Mouse (Mus musculus) olfactory bulb, adult 2 months (tissue): ENCODE data around the gene Ifna6. TPM values are rescaled to one million over a fixed set of nuclear protein-coding genes. Genes with fewer than 3 reads are reported as not detected.

Experiments
- H3K27ac ChIP-seq: fragments of 200-500 bp; 2 replicates; pipeline ENCODE4 v1.5.1; 2012; ENCODE audit warnings: low read depth, low read length; ENCODE audit not compliant: insufficient read depth
- H3K4me1 ChIP-seq: fragments of 200-500 bp; 2 replicates; pipeline ENCODE4 v1.6.1; 2012; ENCODE audit warnings: low read length; ENCODE audit not compliant: control insufficient read depth, insufficient read depth
- H3K4me3 ChIP-seq: fragments of 200-500 bp; 2 replicates; pipeline ENCODE4 v1.5.1; 2012; ENCODE audit warnings: mild to moderate bottlenecking, low read depth, low read length, moderate library complexity; ENCODE audit not compliant: insufficient read depth
- CTCF ChIP-seq: fragments of 200-500 bp; IDR thresholded peaks from 2 replicates; pipeline ENCODE4 v1.5.1; 2012; ENCODE audit warnings: low read depth, mild to moderate bottlenecking, low read length, moderate library complexity; ENCODE audit not compliant: insufficient read depth
- POLR2A ChIP-seq: fragments of 200-500 bp; IDR thresholded peaks from 2 replicates; pipeline ENCODE4 v1.6.1; 2012; ENCODE audit warnings: mild to moderate bottlenecking, low read depth, low read length, moderate library complexity; ENCODE audit not compliant: insufficient read depth
- WGBS: fragments of 180-500 bp; shearing (Covaris S2); methylation state at CpG from one replicate; pipeline ENCODE4 v1.1.7; 2018; 5-methylcytosine and 5-hydroxymethylcytosine counted together
- polyA plus RNA-seq: library from polyadenylated mRNA; stranded (reverse); fragments of >200 nt; gene quantifications from 2 replicates; pipeline ENCODE4 v1.2.4, GENCODE M21; 2012; ENCODE audit warnings: low replicate concordance; ENCODE audit not compliant: missing spikeins, insufficient read depth, insufficient read length

The Ifna6 gene
- polyA plus RNA-seq, 1 experiment: not detected

- H3K4me1 ChIP-seq: no peaks in the 10 kb centered on the region
- TF ChIP-seq CTCF: no peak
- no peak for TF ChIP-seq POLR2A
- WGBS: 55% methylated on average over 4 of the region's 4 CpGs
- H3K4me3 ChIP-seq: no peak overlapping the region
- no peak overlapping the region for H3K27ac ChIP-seq
These were observed 24.0 kb downstream of the Ifna6 start for GRCm38 (mm10) chr4:88851026-88851763.

- TF ChIP-seq POLR2A: no peak
- TF ChIP-seq CTCF: no peak
- Histone ChIP-seq H3K4me1 (no peaks in the 10 kb centered on the region), H3K27ac (no peak overlapping the region), H3K4me3 (no peak overlapping the region)
These were observed 32.0 kb downstream of the Ifna6 start for GRCm38 (mm10) chr4:88859214-88859613.

- Histone ChIP-seq H3K27ac (no peak overlapping the region), H3K4me1 (peaks cover 4% of the 10 kb centered on the region; the same call in 1 of the 2 replicates), H3K4me3 (no peak overlapping the region)
- WGBS: 14% methylated on average over 7 of the region's 7 CpGs
- TF ChIP-seq POLR2A (no peak), CTCF (no peak)
These were observed 36.1 kb downstream of the Ifna6 start for GRCm38 (mm10) chr4:88863309-88863708.

- no peak overlapping the region for H3K27ac ChIP-seq
- WGBS: 81% methylated on average over 9 of the region's 9 CpGs
- H3K4me1 ChIP-seq: peaks cover 4% of the 10 kb centered on the region; the same call in 1 of the 2 replicates
- H3K4me3 ChIP-seq: no peak overlapping the region
- TF ChIP-seq POLR2A: no peak
- TF ChIP-seq CTCF: no peak
These were observed 37.4 kb downstream of the Ifna6 start for GRCm38 (mm10) chr4:88864599-88864998.

DNA sequence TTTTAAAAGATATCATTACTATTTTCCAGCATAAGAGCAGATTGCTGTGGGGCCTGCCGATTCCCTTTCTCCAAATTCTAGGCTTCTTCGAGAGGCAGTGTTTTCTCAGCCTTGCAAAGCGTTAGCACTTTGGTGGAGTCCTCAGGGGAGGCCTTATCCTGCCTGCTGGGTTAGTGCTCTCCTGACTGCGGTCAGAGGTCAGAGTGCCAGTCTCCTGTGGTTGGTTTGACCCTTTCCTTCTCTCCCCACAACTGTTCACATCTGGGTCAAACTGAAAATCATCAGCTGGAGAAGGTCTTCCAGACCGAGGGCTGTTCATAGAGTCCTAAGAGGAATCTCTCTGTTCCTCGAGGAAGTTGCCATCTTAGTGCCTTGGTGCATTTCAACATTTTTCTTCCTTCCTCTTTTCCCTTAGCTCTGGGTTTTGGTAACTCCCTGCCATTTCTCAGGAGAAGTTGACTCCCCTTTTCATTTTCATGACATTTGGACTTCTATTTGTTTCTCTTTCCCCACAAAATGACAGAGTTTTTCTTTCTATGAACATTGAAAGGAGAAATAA, 37.9 kb downstream of the Ifna6 start:
- H3K4me3 ChIP-seq: no peak overlapping the region
- TF ChIP-seq POLR2A (no peak), CTCF (no peak)
- peaks cover 4% of the 10 kb centered on the region; the same call in 1 of the 2 replicates for H3K4me1 ChIP-seq
- no peak overlapping the region for H3K27ac ChIP-seq
- 72% methylated on average over 6 of the region's 6 CpGs for WGBS

DNA sequence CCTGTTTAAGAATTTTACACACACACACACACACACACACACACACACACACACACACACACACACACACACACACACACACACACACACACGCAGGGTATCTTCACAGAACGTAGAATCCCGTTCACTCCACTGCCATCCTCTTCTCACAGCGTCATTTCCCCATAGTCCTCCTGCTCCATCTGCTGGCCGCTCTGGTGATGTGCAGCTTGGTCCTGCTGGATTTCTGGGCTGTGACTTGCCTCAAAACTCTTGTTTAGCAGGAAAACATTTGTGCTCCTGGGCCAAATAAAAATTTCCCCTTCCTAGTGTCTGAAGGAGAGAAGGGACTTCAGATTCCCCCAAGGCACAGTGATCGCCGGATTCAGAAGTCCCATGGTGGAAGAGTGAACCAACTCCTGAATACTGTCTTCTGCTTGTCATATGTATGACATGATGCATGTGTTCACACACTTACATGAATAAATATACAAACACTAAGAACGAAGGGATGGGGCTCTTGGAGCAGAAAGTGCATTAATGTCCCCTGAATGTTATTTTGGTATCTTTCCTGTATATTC, 40.2 kb downstream of the Ifna6 start:
- TF ChIP-seq CTCF: peak; percentile 89
- no peak for TF ChIP-seq POLR2A
- WGBS: under 1% methylated on average over 8 of the region's 8 CpGs
- Histone ChIP-seq H3K4me1 (peaks cover 4% of the 10 kb centered on the region; the same call in 1 of the 2 replicates), H3K27ac (no peak overlapping the region), H3K4me3 (no peak overlapping the region; the same call in 1 of the 2 replicates)

DNA sequence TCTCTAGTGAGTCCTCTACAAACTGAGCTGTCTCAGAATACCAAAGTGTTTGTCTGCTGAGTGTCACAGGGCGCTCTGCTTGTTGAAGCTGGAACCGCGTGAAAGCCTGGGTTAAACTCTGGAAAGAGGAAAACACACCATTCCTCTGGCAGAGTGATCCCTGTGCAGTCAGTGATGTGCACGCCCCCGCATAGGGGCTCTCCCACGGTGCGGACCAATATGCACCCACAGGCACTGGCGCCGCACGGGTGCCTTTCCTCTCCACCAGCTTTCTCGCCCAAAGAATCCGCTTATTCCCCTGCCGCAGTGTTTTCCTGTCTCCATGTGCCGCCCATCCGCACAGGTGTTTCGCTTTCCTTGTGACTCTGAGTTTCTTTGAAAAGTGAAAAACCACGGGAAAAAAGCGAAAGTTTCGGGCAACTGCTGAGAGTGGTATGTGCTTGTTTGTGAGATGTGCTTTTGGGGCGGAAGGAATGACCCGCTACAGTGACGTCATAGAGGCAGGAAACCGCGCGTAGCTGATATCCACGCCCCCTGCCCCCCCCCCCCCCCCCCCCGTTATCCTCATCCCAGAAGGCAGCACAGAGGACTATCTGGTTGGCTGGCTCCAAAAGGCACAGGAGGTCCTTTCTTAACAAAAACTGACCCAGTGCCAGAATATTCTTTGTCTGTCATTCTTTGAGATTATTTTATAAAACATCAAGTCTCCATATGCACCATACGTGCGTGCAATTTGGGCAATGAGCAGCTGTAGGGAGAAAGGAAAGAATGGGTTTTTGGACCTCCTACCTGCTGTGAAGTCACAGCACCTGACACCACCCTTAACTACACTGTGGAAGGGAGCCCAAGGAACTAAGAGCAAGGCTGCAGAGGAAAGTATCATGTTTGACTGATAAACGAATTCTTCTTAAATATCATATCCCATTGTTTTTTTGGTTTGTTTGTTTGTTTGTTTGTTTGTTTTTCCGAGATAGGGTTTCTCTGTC, 41.0 kb downstream of the Ifna6 start:
- no peak overlapping the region for H3K27ac ChIP-seq
- TF ChIP-seq CTCF (no peak), POLR2A (no peak)
- WGBS: 7% methylated on average over 31 of the region's 31 CpGs
- H3K4me3 ChIP-seq: peak overlapping the region; percentile 58
- peaks cover 4% of the 10 kb centered on the region; the same call in 1 of the 2 replicates for H3K4me1 ChIP-seq

- no peak overlapping the region for H3K4me3 ChIP-seq
- no peak for TF ChIP-seq CTCF
- no peak for TF ChIP-seq POLR2A
- WGBS: 0% methylated on average over 2 of the region's 2 CpGs
- H3K27ac ChIP-seq: no peak overlapping the region
- peaks cover 4% of the 10 kb centered on the region; the same call in 1 of the 2 replicates for H3K4me1 ChIP-seq
These were observed 45.5 kb downstream of the Ifna6 start for GRCm38 (mm10) chr4:88872691-88873090.
